Comparison of ENCODE assay signal across 20 mouse cellular contexts in genomic region chr1:150125568-150125967, GRCm38 (mm10). TPM values are rescaled to one million over a fixed set of nuclear protein-coding genes. Genes with fewer than 3 reads are reported as not detected.
DNase-seq lines count a peak whose midpoint lies in the region; ATAC-seq lines count a peak whose summit lies in the region.
"Had no signal": no experiment of that assay in that cellular context is flagged by ENCODE, and none has a peak within 500 bp of the region (broad histone marks: within the 10 kb centered on the region; RNA-seq: fewer than 3 reads in every experiment).

No protein-coding gene starts in this region.

- DNase-seq in midbrain, embryonic 11.5 days (ENCODE audit: low spot score, missing footprints), result peak; percentile 76
- DNase-seq in 3T3-L1 (ENCODE audit: low read depth, low spot score), result peak; percentile 54
- no peak for DNase-seq in embryo, embryonic 10 days (ENCODE audit: low spot score)
- DNase-seq: adrenal gland, adult 2 months; adrenal gland, adult 8-10 months; adrenal gland, postnatal 10 days; adrenal gland, postnatal 14 days; adrenal gland, postnatal 25 days; adrenal gland, postnatal 36 days; B cell, adult 2 months; cerebellum, adult 11 months; cerebellum, adult 11-12 months; cerebellum, adult 18-20 months; cerebellum, adult 2 months had no signal

- no peaks in the 10 kb centered on the region for H3K27me3 ChIP-seq in midbrain, embryonic 11.5 days (ENCODE audit: control insufficient read depth, insufficient read depth, low read length)
- no peaks in the 10 kb centered on the region for H3K27me3 ChIP-seq in midbrain, embryonic 15.5 days (replicated peaks)
- H3K27me3 ChIP-seq: CH12.LX, Patski had no signal

- H3K4me1 ChIP-seq in midbrain, embryonic 11.5 days (ENCODE audit: control insufficient read depth, insufficient read depth, low read length), result no peaks in the 10 kb centered on the region
- H3K4me1 ChIP-seq in midbrain, embryonic 15.5 days, result no peaks in the 10 kb centered on the region

- WGBS in midbrain, embryonic 11.5 days, result 84% methylated on average over 2 of the region's 2 CpGs
- WGBS in midbrain, embryonic 15.5 days, result 91% methylated on average over 2 of the region's 2 CpGs

- no peak overlapping the region for H3K9ac ChIP-seq in midbrain, embryonic 11.5 days (ENCODE audit: low read length)
- H3K9ac ChIP-seq in midbrain, embryonic 15.5 days, result no peak overlapping the region

- no peak overlapping the region for H3K4me2 ChIP-seq in midbrain, embryonic 11.5 days
- H3K4me2 ChIP-seq in midbrain, embryonic 15.5 days, result no peak overlapping the region

- no peaks in the 10 kb centered on the region for H3K9me3 ChIP-seq in midbrain, embryonic 11.5 days (ENCODE audit: control insufficient read depth, low read length)
- H3K9me3 ChIP-seq in midbrain, embryonic 15.5 days, result no peaks in the 10 kb centered on the region

- no peak overlapping the region for H3K27ac ChIP-seq in midbrain, embryonic 11.5 days (ENCODE audit: low read depth, low read length)
- no peak overlapping the region for H3K27ac ChIP-seq in midbrain, embryonic 15.5 days

- no peaks in the 10 kb centered on the region for H3K36me3 ChIP-seq in midbrain, embryonic 11.5 days (ENCODE audit: control insufficient read depth, insufficient read depth, low read length)
- no peaks in the 10 kb centered on the region for H3K36me3 ChIP-seq in midbrain, embryonic 15.5 days (replicated peaks)
- H3K36me3 ChIP-seq: G1E had no signal

- H3K4me3 ChIP-seq in midbrain, embryonic 11.5 days (ENCODE audit: low read depth, low read length), result no peak overlapping the region
- no peak overlapping the region for H3K4me3 ChIP-seq in midbrain, embryonic 15.5 days

- no peak for ATAC-seq in midbrain, embryonic 11.5 days (ENCODE audit: low FRiP score)
- ATAC-seq in midbrain, embryonic 15.5 days (replicated peaks), result no peak
- ATAC-seq: activated CD4-positive, CD25-positive, alpha-beta regulatory T cell, adult 4 months; CD4-positive, CD25-positive, alpha-beta regulatory T cell, adult 4 months; Patski had no signal

RNA-seq across cellular contexts. Expression of gene Ptgs2, which starts 25.7 kb away (rescaled TPM):
- polyA plus RNA-seq in midbrain, embryonic 11.5 days (2014; fragmentation: Nextera tagmentation; extraction: Ambion mirVana), result 0.10 and 0.15 TPM in 2 replicates
- polyA plus RNA-seq in midbrain, embryonic 15.5 days (2015; fragmentation: Nextera tagmentation; extraction: Ambion mirVana), result 0.04 and 0.12 TPM in 2 replicates
- polyA plus RNA-seq: activated CD4-positive, CD25-positive, alpha-beta regulatory T cell, adult 4 months; CD4-positive, CD25-positive, alpha-beta regulatory T cell, adult 4 months; G1E had no signal
